Mouse (Mus musculus): ENCODE data around the gene Raph1. TPM values are rescaled to one million over a fixed set of nuclear protein-coding genes. Genes with fewer than 3 reads are reported as not detected.
"Not testable (repeated sequence)": the region's sequence is repeated elsewhere in the genome, so short reads cannot be mapped to it uniquely, and the experiment has no call there.

Gene Raph1
- polyA plus RNA-seq, 1 experiment: 22.2 TPM

GRCm38 (mm10) chr1:60460623-60461022 lies 106.3 kb downstream of the Raph1 start:
- TF ChIP-seq CTCF (IDR thresholded peaks at IDR 0.05; ENCODE audit: extremely low read depth, insufficient read length, insufficient replicate concordance, low read depth, low read length): no peak
- no peak for TF ChIP-seq POLR2A (IDR thresholded peaks at IDR 0.05; ENCODE audit: low read depth, low read length)

GRCm38 (mm10) chr1:60449896-60450295 lies 117.0 kb downstream of the Raph1 start:
- Histone ChIP-seq H3K27me3 (ENCODE audit: control insufficient read depth, insufficient read depth, low read length) (no peaks in the 10 kb centered on the region), H3K4me1 (ENCODE audit: control insufficient read depth, insufficient read depth, insufficient read length, low read length) (no peaks in the 10 kb centered on the region), H3K4me3 (ENCODE audit: low read depth, low read length) (no peak overlapping the region), H3K36me3 (ENCODE audit: control insufficient read depth, insufficient read depth, low read length) (no peaks in the 10 kb centered on the region), H3K27ac (ENCODE audit: insufficient read depth, low read depth, low read length) (no peak overlapping the region)
- WGBS: 26% methylated on average over 1 of the region's 1 CpGs
- TF ChIP-seq POLR2A (IDR thresholded peaks at IDR 0.05; ENCODE audit: low read depth, low read length) (no peak), CTCF (IDR thresholded peaks at IDR 0.05; ENCODE audit: extremely low read depth, insufficient read length, insufficient replicate concordance, low read depth, low read length) (no peak)

More at GRCm38 (mm10) chr1:60460623-60461022, 106.3 kb downstream of the Raph1 start:
- no peaks in the 10 kb centered on the region for H3K36me3 ChIP-seq (ENCODE audit: control insufficient read depth, insufficient read depth, low read length)
- H3K4me1 ChIP-seq (ENCODE audit: control insufficient read depth, insufficient read depth, insufficient read length, low read length): no peaks in the 10 kb centered on the region
- 75% methylated on average over 1 of the region's 1 CpGs for WGBS
- H3K4me3 ChIP-seq (ENCODE audit: low read depth, low read length): no peak overlapping the region
- no peaks in the 10 kb centered on the region for H3K27me3 ChIP-seq (ENCODE audit: control insufficient read depth, insufficient read depth, low read length)
- H3K27ac ChIP-seq (ENCODE audit: insufficient read depth, low read depth, low read length): no peak overlapping the region

GRCm38 (mm10) chr1:60447067-60447466 lies 119.8 kb downstream of the Raph1 start:
- 86% methylated on average over 12 of the region's 12 CpGs for WGBS
- Histone ChIP-seq H3K27me3 (ENCODE audit: control insufficient read depth, insufficient read depth, low read length) (no peaks in the 10 kb centered on the region), H3K36me3 (ENCODE audit: control insufficient read depth, insufficient read depth, low read length) (no peaks in the 10 kb centered on the region), H3K4me3 (ENCODE audit: low read depth, low read length) (no peak overlapping the region), H3K27ac (ENCODE audit: insufficient read depth, low read depth, low read length) (no peak overlapping the region), H3K4me1 (ENCODE audit: control insufficient read depth, insufficient read depth, insufficient read length, low read length) (no peaks in the 10 kb centered on the region)
- TF ChIP-seq CTCF (IDR thresholded peaks at IDR 0.05; ENCODE audit: extremely low read depth, insufficient read length, insufficient replicate concordance, low read depth, low read length) (no peak), POLR2A (IDR thresholded peaks at IDR 0.05; ENCODE audit: low read depth, low read length) (no peak)

GRCm38 (mm10) chr1:60441438-60441837 lies 125.5 kb downstream of the Raph1 start:
- H3K36me3 ChIP-seq (ENCODE audit: control insufficient read depth, insufficient read depth, low read length); H3K4me3 ChIP-seq (ENCODE audit: low read depth, low read length); H3K4me1 ChIP-seq (ENCODE audit: control insufficient read depth, insufficient read depth, insufficient read length, low read length); H3K27ac ChIP-seq (ENCODE audit: insufficient read depth, low read depth, low read length); H3K27me3 ChIP-seq (ENCODE audit: control insufficient read depth, insufficient read depth, low read length): not testable (repeated sequence)
- WGBS: 82% methylated on average over 5 of the region's 5 CpGs

GRCm38 (mm10) chr1:60432497-60432896 lies 134.4 kb downstream of the Raph1 start:
- H3K27me3 ChIP-seq (ENCODE audit: control insufficient read depth, insufficient read depth, low read length): no peaks in the 10 kb centered on the region
- H3K4me1 ChIP-seq (ENCODE audit: control insufficient read depth, insufficient read depth, insufficient read length, low read length): no peaks in the 10 kb centered on the region
- no peak overlapping the region for H3K4me3 ChIP-seq (ENCODE audit: low read depth, low read length)
- no peak overlapping the region for H3K27ac ChIP-seq (ENCODE audit: insufficient read depth, low read depth, low read length)
- WGBS: 42% methylated on average over 1 of the region's 1 CpGs
- H3K36me3 ChIP-seq (ENCODE audit: control insufficient read depth, insufficient read depth, low read length): no peaks in the 10 kb centered on the region
- TF ChIP-seq CTCF (IDR thresholded peaks at IDR 0.05; ENCODE audit: extremely low read depth, insufficient read length, insufficient replicate concordance, low read depth, low read length) (no peak), POLR2A (IDR thresholded peaks at IDR 0.05; ENCODE audit: low read depth, low read length) (no peak)

Other genes starting within 250 kb of the Raph1 start
- 0.49 and 0.74 TPM in 2 replicates for gene Cyp20a1, start 223.8 kb downstream of the Raph1 start, polyA plus RNA-seq (2012; rRNA removed)
- gene Abi2, start 157.5 kb downstream of the Raph1 start, polyA plus RNA-seq (2012; rRNA removed): 0.29 and 1.0 TPM in 2 replicates
- 0.14 and 0.65 TPM in 2 replicates for gene Cd28, start 149.7 kb upstream of the Raph1 start, polyA plus RNA-seq (2012; rRNA removed)

Data from small intestine, adult 2 months (tissue).